Mouse (Mus musculus): ENCODE measurements around the gene Ampd2.

Ampd2 gene

DNA sequence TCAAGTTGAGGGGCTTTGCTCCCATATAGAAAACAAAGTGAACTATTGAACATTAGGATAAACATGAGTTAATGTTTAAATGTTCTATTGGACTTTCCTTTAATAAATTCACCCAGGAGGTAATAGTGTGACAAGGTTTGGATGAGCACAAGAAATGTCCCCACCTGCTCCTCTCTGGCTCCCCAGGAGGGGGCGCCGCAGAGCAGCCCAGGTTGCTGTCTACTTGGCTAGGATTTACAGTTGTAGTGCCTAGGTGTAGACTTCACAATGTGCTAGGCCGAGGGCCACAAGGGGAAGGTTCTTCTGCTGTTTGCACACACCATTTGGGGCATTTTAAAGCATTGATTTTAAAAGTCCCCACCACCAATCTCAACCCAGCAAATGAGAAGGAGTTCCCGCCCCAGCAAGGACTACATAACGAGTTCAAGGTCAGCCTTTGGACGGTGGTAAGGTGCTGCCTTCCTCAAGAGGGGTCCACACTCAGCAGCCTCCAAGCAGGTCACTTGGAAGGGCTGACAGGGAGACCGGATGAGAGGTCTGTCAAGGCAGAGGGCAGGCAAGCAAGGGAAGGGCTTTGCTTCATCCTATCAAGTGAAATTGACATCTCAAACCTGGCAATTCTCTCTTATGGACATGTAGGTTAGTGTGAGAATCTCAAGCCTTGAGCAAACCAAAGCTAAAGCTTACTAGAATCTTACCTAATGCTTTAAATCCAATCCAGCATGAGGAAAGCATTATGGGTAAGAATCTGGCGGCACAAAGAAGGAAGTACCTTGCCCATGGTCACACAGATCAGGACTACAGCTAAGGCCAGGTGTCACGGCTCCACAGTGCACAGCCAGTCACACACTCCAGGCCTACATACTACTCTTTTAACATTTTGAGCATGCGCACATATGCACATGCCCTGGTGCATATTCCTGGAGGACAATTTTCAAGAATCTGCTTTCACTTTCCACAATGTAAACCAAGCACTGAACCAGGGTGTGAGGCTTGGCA lies 15.9 kb downstream of the Ampd2 start:
- in situ Hi-C loops (cut with MboI; ENCODE audit: unreplicated experiment in 2 of 2), result loop anchor here in 1 of 2 experiments (25.0 kb wide), 1 partner anchor 458 kb away; no protein-coding TSS in a partner anchor

DNA sequence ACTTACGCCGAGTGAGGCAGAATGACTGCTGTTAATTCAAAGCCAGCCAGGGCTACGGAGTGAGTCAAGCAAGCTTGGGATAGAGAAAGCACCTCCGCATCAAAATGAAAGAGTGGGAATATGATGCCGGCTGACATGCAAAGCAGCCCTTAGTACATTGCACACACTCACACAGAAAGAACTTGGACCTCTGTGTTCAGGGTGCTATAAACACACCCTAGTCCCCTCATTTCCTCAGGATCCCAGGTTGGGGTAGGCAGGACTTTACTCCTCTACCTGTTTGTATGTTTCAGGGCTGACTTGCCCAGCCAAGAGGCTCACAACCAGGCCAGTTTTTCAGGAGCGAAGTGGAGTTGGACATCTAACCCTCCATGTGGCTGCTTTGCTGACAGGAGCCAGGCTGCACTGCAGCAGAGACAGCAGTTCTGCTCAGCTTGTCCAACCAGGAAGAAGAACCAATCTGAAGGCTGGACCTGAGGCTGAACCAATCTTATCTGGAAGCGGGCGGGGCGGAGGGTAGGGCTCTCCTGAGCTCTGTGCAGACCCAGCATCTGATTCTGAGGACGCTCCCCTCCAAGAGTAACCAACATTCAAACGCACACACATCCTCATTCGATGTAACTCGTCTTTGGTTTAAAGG lies 17.1 kb downstream of the Ampd2 start:
- in situ Hi-C loops (cut with MboI; ENCODE audit: unreplicated experiment in 2 of 2), result loop anchor here (5.0 to 25.0 kb wide), 2 partner anchors 78 to 457 kb away; partner anchors contain the start of gene Gnai3 (in 2 of the 2)

DNA sequence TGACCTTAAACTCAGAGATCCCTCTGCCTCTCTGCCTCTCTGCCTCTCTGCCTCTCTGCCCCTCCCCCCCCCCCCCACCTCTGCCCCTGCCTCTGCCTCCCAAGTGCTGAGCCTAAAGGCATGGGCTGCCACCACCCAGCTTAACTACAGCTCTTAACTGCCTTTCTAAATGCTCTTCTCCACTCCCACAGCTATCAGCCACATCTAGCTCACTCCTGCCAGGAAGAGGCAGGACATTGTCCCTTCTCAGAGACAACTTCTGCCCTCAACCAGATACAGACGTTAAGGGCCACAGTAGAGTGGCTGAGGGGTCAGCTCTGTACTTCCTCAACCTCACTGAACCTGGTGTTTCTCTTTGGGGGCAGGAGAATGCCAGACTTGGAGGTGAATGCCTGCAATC lies 17.6 kb downstream of the Ampd2 start:
- in situ Hi-C loops (cut with MboI; ENCODE audit: unreplicated experiment in 2 of 2), result loop anchor here (5.0 to 25.0 kb wide), 2 partner anchors 78 to 457 kb away; partner anchors contain the start of gene Gnai3 (in 2 of the 2)

DNA sequence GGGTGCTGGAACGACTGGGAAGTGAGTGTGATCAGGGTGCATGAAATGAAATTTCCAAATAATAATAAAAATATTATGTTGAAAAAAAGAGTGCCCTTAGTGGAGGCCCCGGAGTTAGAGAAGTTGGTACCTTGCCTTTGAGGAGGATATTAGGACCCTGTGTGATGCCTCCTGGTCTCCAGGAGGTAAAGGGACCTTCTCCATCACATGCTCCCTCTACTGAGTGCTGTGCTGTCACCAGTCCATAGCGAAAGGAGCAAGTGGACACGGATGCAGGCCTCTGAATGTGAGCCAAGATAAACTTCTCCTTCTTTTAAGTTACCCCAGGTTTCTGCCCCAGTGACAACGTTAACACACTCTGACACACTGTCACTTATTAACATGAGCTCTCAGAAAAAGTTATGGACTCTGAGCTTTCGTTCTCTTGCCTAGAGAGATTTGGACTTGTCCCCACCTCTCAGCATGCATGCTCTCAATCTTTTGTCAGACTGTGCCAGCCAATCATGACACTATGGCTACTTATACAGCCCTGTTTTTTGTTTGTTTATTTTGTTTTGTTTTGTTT lies 19.0 kb downstream of the Ampd2 start:
- in situ Hi-C loops (cut with MboI; ENCODE audit: unreplicated experiment in 2 of 2), result loop anchor here (5.0 to 25.0 kb wide), 2 partner anchors 80 to 455 kb away; partner anchors contain the start of gene Gnai3 (in 2 of the 2)

DNA sequence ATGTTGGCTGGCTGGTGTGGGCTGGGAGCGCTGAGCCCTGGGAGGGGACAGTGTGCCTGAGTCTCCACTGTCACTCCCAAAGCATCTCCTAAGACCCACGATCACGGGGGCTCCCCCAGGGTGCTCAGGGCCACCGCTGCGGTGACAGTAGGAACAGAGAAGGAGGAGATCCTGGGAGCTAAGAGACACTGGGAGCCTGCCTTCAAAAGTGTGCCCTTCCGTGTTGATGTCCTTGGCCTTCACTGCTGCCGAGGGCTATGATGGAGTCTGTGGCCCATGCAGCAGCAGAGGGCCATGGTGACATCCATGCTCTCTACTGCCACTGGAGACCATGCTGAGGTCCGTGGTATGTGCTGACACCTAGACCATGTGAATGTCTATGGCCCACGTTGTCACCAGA lies 20.9 kb downstream of the Ampd2 start:
- in situ Hi-C loops (cut with MboI; ENCODE audit: unreplicated experiment in 2 of 2), result loop anchor here (5.0 to 25.0 kb wide), 2 partner anchors 82 to 453 kb away; partner anchors contain the start of gene Gnai3 (in 2 of the 2)

DNA sequence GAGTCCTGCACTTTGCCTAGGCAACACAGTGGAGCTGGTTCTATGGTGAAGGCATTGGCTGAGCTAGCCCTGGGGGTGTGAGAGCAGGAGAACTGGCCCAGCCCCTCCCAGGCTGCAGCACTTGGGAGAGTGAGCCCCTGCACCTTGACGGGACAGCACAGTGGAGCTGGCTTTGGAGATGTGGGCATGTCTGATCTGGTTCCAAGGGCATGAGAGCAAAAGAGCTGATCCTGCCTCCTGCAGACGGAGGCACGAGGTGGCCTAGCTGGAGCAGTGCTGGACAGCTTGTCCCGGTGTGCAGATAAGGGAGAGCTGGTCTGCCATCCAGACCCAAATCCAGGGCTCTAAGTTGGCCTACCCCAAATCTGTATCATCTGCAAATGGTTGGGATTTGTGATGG lies 21.8 kb downstream of the Ampd2 start:
- in situ Hi-C loops (cut with MboI; ENCODE audit: unreplicated experiment in 2 of 2), result loop anchor here (5.0 to 25.0 kb wide), 5 partner anchors 83 to 452 kb away; partner anchors contain the start of genes Gnai3 (in 2 of the 2) and Ahcyl1 (in 1 of the 2)

DNA sequence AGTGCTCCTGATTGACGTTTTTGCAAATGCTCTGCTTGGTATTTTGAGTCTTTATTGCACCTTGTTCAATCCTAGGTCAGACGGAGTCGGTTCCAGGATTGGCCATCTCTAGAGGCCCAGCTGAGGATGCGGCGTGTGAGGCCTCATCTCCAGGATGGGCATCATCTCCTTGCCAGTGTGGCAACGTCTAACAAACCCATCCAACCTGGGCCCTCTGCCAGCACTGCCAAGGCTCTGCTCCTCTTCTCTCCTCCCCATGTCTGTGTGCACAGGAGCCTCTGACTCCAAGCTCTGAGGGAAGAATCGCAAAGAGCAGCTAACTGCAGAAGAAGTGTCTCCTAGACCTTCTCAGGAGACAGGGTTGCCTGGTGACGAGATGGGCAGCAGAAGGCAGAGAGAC lies 23.8 kb downstream of the Ampd2 start:
- in situ Hi-C loops (cut with MboI; ENCODE audit: unreplicated experiment in 2 of 2), result loop anchor here (5.0 to 25.0 kb wide), 4 partner anchors 110 to 450 kb away; partner anchors contain the start of gene Ahcyl1 (in 1 of the 2)

DNA sequence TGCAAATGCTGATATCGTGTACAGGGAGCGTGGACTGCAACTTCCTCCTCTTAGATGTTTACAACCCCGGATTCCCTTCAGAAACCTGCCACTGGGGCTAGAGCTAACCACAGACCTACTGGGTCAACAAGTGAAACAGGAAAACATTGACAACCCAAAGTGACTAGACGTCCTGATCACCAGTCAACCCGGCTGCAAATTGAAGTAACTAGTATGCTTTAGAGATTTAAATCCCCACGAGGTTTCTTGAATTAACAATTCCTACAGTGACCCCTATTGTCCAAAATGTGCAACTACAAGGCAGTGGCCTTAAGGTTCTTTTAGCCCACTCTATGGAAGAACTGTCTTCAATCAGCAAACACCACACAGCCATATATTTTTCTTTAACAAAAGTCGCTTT lies 25.0 kb downstream of the Ampd2 start:
- in situ Hi-C loops (cut with MboI; ENCODE audit: unreplicated experiment in 2 of 2), result loop anchor here (5.0 to 25.0 kb wide), 4 partner anchors 109 to 449 kb away; partner anchors contain the start of gene Ahcyl1 (in 1 of the 2)

DNA sequence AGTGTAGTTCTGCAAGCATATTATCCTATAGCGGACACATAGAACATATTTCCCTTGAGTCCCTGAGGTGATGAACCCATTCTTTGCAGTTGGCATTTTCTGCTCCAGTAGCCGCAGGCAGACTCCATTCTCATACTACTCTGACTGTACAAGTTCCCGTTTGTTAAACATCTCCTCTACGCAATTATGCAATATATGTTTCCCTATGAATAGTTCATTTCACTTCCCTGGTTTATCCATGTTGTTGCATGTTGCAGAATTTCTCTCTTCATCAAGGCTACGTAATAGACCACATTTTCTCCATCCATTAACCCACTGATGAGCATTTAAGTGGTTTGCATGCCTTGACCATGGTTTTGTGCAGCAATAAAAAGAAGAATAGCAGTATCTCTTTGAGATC lies 36.0 kb downstream of the Ampd2 start:
- in situ Hi-C loops (cut with MboI; ENCODE audit: unreplicated experiment in 2 of 2), result loop anchor here in 1 of 2 experiments (10.0 to 25.0 kb wide), 2 partner anchors 116 to 438 kb away; partner anchors contain the start of gene Gstm7

DNA sequence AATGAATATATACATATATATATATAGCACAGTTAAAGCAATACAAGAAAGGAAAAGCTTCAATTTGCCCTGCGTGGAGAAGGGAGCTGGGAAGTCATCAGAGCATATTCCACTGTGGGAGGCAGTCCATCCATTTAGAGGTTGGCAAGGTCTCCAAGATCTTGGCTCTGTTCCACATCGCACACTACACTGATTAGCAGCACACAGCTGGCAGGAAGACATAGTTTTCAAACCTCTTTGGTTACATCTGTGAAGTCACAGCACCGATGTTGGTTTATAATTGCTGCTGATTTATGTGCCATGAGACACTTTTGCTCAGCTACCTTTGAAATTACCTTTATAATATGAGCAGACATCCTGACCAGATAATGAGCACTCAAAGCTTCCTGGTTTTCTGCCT lies 38.1 kb downstream of the Ampd2 start:
- in situ Hi-C loops (cut with MboI; ENCODE audit: unreplicated experiment in 2 of 2), result no loop called here

DNA sequence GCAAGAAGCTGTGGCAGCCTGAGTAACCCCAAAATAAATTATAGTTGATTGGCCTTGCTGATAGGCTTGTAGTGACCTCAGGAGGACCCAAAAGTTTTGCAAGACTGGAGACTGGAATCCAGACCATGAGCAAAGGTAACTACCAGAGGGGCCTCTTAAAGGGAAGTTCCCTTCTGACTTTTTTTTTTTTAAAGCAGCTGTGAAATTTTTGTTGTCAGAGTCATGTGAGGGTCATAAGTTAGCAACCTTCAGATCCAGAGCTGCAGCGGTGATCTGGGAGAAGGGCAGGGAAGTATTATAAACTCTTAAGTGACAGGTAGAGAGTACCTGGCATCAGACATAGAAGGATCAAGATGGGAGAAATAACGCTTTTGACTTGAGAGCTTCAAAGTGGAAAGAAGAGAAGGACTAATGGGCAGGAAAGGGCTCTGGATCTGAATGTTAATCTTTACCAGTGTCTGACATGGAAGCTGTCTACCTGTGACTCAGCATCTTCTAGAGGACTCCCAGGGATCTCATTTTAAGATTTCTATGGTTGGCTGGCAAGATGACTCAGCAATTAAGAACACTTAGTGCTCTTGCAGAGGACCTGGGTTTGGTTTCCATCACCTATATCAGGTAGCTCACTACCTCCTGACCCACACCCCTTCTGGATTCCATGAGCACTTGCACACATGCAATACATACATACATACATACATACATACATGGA lies 39.4 kb downstream of the Ampd2 start:
- in situ Hi-C loops (cut with MboI; ENCODE audit: unreplicated experiment in 2 of 2), result no loop called here

DNA sequence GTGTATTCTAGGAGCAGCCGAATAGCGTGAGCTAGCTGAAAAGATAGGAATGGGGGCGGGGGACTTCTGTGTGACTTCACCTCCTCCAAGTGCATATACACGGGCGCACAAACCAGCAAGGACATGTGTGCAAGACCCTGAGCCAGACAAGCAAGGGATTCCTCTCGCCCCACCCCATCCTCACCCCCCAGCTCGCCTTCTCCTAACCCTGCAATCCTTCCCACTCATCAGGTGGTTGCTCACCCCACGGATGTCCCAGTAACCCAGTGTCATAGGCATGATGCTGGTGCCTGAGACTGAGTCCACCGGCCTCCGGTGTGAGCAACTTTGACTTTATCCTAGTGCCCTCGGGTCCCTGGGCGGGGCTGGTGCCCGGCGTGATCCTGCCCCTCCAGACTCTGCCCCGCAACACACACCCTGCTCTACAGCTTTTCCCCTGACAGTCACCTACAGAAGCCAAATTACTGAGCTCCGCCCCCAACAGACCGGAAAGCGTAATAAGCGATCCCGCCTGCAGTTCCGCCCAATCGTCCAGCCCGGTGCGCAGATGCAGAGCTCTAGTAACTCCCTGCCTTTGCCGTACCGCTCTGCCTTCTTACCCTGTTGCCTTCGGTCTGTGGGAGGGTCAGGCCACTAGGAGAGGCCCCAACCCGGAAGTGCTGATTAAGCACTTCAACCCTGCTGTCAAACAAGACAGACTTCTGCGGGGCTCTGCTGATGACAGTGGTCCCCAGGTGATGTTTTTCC lies 41.9 kb downstream of the Ampd2 start, which contains the start of gene Gstm4:
TSS of gene Gstm4 (minus strand) at position 501 of the 747 bp plus-strand sequence.
- in situ Hi-C loops (cut with MboI; ENCODE audit: unreplicated experiment in 2 of 2), result no loop called here

DNA sequence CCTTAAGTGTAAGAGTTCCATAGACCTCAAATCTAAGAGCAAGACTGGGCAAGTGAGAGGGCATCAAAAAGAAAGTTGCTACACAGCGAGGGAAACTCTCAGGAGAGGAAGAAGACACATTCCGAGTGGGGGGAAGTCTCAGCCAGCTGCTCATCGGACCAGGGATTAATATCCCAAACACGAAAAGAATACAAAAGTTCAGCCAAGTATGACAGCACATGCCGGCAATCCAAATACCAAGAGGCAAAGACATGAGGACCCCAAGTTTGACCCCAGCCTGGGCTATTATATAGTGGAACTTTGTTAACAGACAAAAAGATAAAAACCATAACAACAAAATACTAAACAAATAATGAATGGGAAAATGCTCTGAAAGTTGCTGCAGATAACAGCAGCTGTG lies 53.3 kb downstream of the Ampd2 start:
- in situ Hi-C loops (cut with MboI; ENCODE audit: unreplicated experiment in 2 of 2), result no loop called here

DNA sequence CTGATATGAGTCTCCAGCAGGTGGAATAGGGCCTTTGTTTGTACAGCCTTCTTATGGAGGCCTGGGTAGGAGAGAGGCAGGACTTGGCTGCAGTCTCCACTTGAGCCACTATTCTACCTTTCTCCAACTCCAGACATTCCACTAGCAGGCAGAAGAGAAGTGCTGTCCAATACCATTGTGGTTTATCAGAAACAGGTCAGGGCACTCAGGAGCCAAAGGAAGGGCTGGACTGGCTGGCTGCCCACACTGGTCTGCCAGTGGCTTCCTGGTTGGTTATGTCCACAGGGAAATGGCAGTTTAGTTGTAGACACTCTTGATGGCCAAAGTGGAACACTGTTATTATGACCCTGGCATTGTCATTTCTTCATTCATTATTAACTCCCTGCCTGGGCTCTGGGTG lies 54.3 kb downstream of the Ampd2 start:
- in situ Hi-C loops (cut with MboI; ENCODE audit: unreplicated experiment in 2 of 2), result no loop called here

DNA sequence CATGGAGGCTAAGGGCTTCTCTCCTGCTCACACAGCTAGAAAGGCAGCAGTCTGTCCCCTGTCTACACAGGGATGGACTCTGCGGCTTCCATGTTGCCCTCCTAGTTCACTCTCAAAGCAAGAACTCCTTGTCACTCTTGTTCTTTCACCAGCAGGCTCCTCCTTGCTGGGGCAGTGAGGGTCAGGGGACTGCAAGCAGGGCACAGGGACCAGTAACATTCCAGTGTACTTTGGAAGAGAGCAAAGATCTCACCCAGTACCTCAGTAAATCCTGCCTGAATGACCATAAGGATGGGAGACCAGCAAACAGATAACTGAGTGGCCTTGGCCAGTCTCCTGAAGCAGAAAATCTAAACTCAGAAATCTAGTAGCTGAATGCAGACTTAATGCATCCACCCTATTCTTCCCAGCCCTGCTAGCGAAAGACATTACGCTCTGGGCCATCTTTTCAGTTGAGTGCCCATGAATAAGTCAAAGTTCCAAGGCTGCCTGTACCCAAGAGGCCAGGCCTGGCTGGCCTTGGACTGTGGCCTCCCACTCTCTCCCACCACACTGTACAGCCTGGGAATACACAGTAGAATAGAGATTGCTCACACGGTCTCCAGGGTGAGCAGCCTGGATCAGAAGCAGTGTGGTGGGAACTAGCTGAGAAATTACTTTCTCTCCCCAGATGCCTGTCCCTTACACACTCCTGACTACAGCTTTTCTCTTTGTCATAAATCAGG lies 57.6 kb downstream of the Ampd2 start:
- in situ Hi-C loops (cut with MboI; ENCODE audit: unreplicated experiment in 2 of 2), result no loop called here

DNA sequence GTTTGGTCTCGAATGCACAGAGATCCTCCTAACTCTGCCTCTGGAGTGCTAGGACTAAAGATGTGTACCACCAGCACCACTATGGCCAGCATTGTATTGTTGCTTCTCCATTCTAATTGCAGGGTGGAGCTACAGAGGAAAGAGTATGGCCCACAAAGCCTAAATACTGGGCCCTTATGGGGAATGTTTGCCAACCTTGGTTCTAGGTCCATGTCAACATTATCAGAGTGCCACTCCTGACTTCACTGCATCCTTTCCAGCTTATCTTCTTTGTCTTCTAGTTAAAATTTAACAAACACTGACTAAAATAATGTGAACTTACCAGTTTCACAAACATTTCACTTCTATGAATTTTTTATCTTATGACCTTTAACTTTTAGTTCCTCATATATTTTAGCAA lies 59.9 kb downstream of the Ampd2 start:
- in situ Hi-C loops (cut with MboI; ENCODE audit: unreplicated experiment in 2 of 2), result no loop called here

DNA sequence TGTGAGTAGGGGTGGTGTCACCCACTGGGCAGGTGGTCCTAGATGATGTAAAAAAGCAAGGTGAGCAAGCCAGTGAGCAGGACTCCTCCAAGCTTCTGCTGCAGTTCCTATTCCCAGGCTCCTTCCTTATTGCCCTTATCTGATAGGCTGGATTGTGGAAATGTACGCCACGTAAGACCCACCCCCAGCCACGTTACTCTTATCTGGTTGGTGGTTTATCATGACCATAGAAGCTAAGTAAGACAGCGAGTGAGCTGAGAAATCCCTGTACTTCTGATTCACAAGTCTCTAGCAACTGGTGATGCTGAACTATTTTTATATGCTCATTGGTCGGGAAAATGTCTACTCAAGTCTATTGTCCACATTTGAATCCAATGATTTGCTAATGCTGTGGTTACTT lies 60.4 kb downstream of the Ampd2 start:
- in situ Hi-C loops (cut with MboI; ENCODE audit: unreplicated experiment in 2 of 2), result no loop called here

DNA sequence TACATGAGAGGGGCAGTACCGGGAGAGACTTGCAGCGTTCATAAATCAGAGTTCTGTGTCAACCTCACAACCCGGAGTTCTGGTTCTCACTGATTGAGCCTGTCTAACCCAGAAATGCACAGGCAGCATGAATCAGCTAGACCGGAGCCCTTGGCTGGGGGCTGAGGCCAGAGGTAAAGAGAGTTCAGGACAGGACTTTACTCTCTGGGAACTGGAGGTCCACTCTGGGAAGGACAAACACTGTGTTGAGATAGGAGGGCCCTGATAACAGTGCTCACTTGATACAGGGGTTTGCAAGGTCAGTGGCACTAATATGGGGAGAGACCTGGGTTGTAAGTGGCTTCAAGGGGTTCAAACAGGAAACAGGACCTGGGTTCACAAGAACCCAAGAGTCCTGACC lies 61.1 kb downstream of the Ampd2 start:
- in situ Hi-C loops (cut with MboI; ENCODE audit: unreplicated experiment in 2 of 2), result no loop called here

All from v-Abl transformed pro-B cells (cell line).